Mouse (Mus musculus): ENCODE results near the gene Fam162a. TPM values are rescaled to one million over a fixed set of nuclear protein-coding genes. Genes with fewer than 3 reads are reported as not detected.

Fam162a gene
- total and polyA plus RNA-seq, 2 experiments from 2014 or later = 27.4 to 139 TPM

DNA sequence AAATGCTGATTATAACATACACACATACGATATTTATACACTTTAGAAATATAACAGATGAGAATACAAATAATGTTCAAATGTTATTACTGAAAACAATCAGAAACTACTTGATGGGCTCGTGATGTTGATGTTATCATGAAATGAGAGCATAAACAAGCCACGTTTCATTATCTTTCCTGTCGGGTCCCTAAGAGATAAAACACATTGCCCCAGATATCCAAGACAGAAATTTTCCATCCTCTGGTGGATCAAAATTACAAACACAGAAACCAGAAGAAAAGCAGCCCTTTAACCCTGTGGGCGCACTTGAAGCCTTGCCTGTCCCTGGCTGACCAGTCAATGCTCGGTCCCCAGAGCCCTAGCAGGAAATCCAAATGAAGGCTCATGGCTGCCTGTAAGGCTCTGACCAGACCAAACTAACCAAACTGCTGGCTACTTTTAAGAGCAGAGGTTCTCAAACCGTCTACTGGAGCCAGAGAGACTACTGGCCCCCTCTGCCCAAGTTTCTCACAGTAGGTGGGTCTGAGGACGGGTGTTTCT is 13.4 kb downstream of the Fam162a start:
- no peaks in the 10 kb centered on the region for H3K36me3 ChIP-seq (ENCODE audit: insufficient read depth)
- no peak for TF ChIP-seq CTCF (IDR thresholded peaks at IDR 0.05; ENCODE audit: low read depth)
- no peak overlapping the region for H3K4me2 ChIP-seq (ENCODE audit: low read depth)
- no peak overlapping the region for H3K27ac ChIP-seq (ENCODE audit: low read depth, low read length)
- DNase-seq (no peak), ATAC-seq (no peak)
- no peak overlapping the region for H3K4me3 ChIP-seq (ENCODE audit: low read depth, low read length)
- no peaks in the 10 kb centered on the region for H3K4me1 ChIP-seq (ENCODE audit: insufficient read depth)
- H3K27me3 ChIP-seq (ENCODE audit: insufficient read depth, low read length) = no peaks in the 10 kb centered on the region
- no peaks in the 10 kb centered on the region for H3K9me3 ChIP-seq (ENCODE audit: low read length)
- 89% methylated on average over 8 of the region's 8 CpGs for WGBS
- no peak overlapping the region for H3K9ac ChIP-seq

DNA sequence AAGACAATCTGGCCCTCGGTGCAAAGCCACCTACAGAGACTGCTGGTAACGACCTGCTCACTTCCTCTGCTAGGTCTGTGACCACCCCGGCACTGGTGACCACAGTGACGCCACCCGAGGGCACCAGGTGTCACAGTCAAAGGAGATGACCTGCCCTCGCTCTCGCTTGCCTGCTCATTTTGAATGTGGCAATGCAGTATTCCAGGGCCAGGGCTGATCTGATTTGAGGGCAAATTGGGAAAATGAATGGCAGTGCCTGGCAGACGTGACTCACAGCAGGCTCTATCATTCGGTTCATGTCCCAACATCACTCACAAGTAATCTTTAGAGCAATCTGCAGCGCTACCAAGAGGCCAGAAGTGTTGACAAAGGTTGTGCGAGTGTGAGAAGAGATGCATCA is 15.0 kb downstream of the Fam162a start:
- Histone ChIP-seq H3K4me3 (ENCODE audit: low read depth, low read length) (no peak overlapping the region), H3K27ac (ENCODE audit: low read depth, low read length) (no peak overlapping the region), H3K9ac (no peak overlapping the region), H3K4me2 (ENCODE audit: low read depth) (no peak overlapping the region), H3K4me1 (ENCODE audit: insufficient read depth) (no peaks in the 10 kb centered on the region), H3K9me3 (ENCODE audit: low read length) (no peaks in the 10 kb centered on the region), H3K36me3 (ENCODE audit: insufficient read depth) (peaks cover 6% of the 10 kb centered on the region), H3K27me3 (ENCODE audit: insufficient read depth, low read length) (no peaks in the 10 kb centered on the region)
- ATAC-seq = no peak
- TF ChIP-seq CTCF (IDR thresholded peaks at IDR 0.05; ENCODE audit: low read depth) = no peak
- 82% methylated on average over 11 of the region's 11 CpGs for WGBS
- no peak for DNase-seq

DNA sequence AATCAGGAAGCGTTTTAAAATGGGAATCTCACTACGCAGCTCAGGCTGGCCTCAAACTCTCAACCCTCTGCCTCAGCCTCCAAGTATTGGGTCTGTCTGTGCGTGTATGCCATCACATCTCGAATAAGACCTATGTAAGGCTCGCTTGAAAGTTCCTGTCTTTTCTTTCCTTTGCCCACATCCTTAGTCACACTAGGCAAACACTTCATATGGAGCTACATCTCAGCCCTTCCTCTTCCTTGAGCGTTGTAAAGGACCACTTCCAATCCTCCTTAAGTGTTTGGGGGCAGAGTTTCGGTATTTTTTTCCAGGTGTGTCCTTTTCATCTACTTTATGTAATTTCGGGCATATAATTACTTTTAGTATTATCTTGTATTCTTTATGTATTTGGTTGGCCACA is 16.5 kb downstream of the Fam162a start:
- H3K4me1 ChIP-seq (ENCODE audit: insufficient read depth) = no peaks in the 10 kb centered on the region
- ATAC-seq (no peak), DNase-seq (no peak)
- H3K27ac ChIP-seq (ENCODE audit: low read depth, low read length) = no peak overlapping the region
- H3K36me3 ChIP-seq (ENCODE audit: insufficient read depth) = peaks cover 14% of the 10 kb centered on the region
- H3K9ac ChIP-seq = no peak overlapping the region
- no peak overlapping the region for H3K4me2 ChIP-seq (ENCODE audit: low read depth)
- TF ChIP-seq CTCF (IDR thresholded peaks at IDR 0.05; ENCODE audit: low read depth) = no peak
- no peak overlapping the region for H3K4me3 ChIP-seq (ENCODE audit: low read depth, low read length)
- WGBS = 95% methylated on average over 8 of the region's 8 CpGs
- no peaks in the 10 kb centered on the region for H3K27me3 ChIP-seq (ENCODE audit: insufficient read depth, low read length)
- H3K9me3 ChIP-seq (ENCODE audit: low read length) = no peaks in the 10 kb centered on the region

DNA sequence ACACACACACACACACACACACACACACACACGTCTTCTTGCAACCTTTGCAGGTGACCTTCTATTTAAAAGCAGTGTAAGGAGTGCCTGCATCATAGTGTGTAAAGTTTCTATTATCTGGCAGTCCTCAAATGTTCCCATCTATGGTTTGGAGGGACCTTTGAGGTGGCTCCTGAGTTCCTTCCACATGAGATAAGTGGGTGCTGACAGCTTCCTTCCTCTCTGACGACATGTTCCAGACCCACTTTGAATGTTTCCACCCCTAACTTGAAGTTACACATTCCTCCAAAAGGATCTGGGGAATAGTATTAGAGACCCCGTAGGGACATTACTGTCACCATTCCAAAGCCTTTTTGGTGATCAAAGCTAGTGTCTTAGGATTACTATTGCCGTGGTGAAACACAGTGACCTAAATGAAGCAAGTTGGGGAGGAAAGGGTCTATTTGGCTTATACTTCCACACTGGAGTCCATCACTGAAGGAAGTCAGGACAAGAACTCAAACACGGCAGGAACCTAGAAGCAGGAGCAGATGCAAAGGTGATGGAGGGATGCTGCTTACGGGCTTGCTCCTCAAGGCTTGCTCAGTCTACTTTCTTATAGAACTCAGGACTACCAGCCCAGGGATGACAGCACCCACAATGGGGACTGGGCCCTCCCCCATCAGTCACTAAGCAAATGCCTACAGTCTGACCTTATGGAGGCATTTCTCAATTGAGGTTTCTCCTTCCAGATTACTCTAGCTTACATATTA is 17.7 kb downstream of the Fam162a start:
- TF ChIP-seq CTCF (IDR thresholded peaks at IDR 0.05; ENCODE audit: low read depth) = no peak
- H3K4me2 ChIP-seq (ENCODE audit: low read depth) = no peak overlapping the region
- H3K27ac ChIP-seq (ENCODE audit: low read depth, low read length) = no peak overlapping the region
- no peak overlapping the region for H3K9ac ChIP-seq
- ATAC-seq = no peak
- H3K36me3 ChIP-seq (ENCODE audit: insufficient read depth) = peaks cover 25% of the 10 kb centered on the region
- H3K4me3 ChIP-seq (ENCODE audit: low read depth, low read length) = no peak overlapping the region
- H3K27me3 ChIP-seq (ENCODE audit: insufficient read depth, low read length) = no peaks in the 10 kb centered on the region
- no peak for DNase-seq
- no peaks in the 10 kb centered on the region for H3K9me3 ChIP-seq (ENCODE audit: low read length)
- no peaks in the 10 kb centered on the region for H3K4me1 ChIP-seq (ENCODE audit: insufficient read depth)
- WGBS = 91% methylated on average over 6 of the region's 6 CpGs

DNA sequence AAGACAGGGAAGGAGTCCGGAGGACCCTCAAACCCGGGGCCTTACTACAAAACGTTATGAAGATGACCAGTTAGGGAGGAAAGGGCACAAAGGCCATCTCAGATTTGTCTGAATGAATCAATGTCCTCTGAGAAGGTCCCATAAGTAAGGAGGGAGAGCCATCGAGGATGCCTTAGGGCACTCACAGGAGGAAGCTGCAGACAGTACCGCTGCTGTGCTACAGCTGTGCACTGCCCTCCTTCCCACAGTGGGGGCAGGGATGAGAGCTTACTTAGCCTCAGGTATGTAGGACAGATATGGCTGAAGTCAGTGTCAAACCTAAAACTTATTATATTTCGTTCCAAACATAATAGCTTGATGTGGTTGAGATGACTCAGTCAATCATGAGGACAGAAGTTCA is 19.9 kb downstream of the Fam162a start:
- Histone ChIP-seq H3K9ac (no peak overlapping the region), H3K4me3 (ENCODE audit: low read depth, low read length) (no peak overlapping the region), H3K9me3 (ENCODE audit: low read length) (no peaks in the 10 kb centered on the region), H3K27me3 (ENCODE audit: insufficient read depth, low read length) (no peaks in the 10 kb centered on the region), H3K36me3 (ENCODE audit: insufficient read depth) (peaks cover 43% of the 10 kb centered on the region), H3K4me2 (ENCODE audit: low read depth) (no peak overlapping the region), H3K4me1 (ENCODE audit: insufficient read depth) (no peaks in the 10 kb centered on the region), H3K27ac (ENCODE audit: low read depth, low read length) (no peak overlapping the region)
- TF ChIP-seq CTCF (IDR thresholded peaks at IDR 0.05; ENCODE audit: low read depth) = no peak
- no peak for DNase-seq
- WGBS = 94% methylated on average over 6 of the region's 6 CpGs
- ATAC-seq = no peak

DNA sequence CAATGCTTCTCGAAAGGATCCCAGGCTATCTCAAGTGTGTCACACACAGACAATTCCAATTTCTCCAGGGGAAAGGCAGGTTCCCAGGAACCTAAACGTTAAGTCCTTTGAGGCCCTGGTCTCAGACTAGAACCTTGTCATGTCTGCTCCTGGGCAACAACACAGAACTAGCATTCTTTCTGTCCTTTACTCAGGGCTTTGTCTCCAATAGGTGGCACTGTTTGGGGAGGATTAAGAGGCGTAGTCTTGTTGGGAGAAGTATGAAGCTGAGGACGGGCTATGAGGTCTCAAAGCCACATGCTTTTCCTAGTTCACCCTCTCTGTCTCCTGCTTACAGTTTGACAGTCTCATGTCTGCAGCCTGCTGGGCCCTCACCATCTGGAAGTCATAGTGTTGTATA is 23.9 kb downstream of the Fam162a start:
- TF ChIP-seq CTCF (IDR thresholded peaks at IDR 0.05; ENCODE audit: low read depth) = no peak
- Histone ChIP-seq H3K4me3 (ENCODE audit: low read depth, low read length) (no peak overlapping the region), H3K27me3 (ENCODE audit: insufficient read depth, low read length) (no peaks in the 10 kb centered on the region), H3K9me3 (ENCODE audit: low read length) (no peaks in the 10 kb centered on the region), H3K4me1 (ENCODE audit: insufficient read depth) (no peaks in the 10 kb centered on the region), H3K36me3 (ENCODE audit: insufficient read depth) (peaks cover 74% of the 10 kb centered on the region), H3K27ac (ENCODE audit: low read depth, low read length) (no peak overlapping the region), H3K4me2 (ENCODE audit: low read depth) (no peak overlapping the region), H3K9ac (no peak overlapping the region)
- ATAC-seq (no peak), DNase-seq (no peak)
- WGBS = 91% methylated on average over 4 of the region's 4 CpGs

DNA sequence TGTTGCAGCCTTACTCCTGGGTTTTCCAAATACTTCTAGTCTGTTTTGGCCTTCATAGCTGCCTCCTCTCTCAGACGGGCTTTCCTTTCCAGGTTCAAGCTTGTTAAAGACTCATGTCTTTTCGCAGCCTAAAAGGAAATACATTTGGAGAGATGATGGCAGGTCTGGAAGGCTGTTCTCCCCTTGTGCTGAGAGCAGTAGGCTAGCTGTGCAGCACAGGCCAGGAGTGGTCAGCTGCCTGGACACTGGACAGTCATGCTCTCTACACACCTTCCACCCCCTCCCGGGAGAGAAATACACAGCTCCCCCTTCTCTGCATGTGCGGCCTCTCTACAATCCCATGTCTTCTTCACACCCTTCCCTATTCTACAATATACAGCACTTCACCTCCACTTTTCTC is 27.4 kb downstream of the Fam162a start:
- no peak overlapping the region for H3K9ac ChIP-seq
- no peak overlapping the region for H3K4me2 ChIP-seq (ENCODE audit: low read depth)
- ATAC-seq (no peak), DNase-seq (no peak)
- peaks cover 52% of the 10 kb centered on the region for H3K36me3 ChIP-seq (ENCODE audit: insufficient read depth)
- H3K27me3 ChIP-seq (ENCODE audit: insufficient read depth, low read length) = no peaks in the 10 kb centered on the region
- TF ChIP-seq CTCF (IDR thresholded peaks at IDR 0.05; ENCODE audit: low read depth) = no peak
- no peaks in the 10 kb centered on the region for H3K9me3 ChIP-seq (ENCODE audit: low read length)
- H3K4me1 ChIP-seq (ENCODE audit: insufficient read depth) = peaks cover 9% of the 10 kb centered on the region; the same call in 1 of the 2 replicates
- H3K27ac ChIP-seq (ENCODE audit: low read depth, low read length) = no peak overlapping the region
- H3K4me3 ChIP-seq (ENCODE audit: low read depth, low read length) = no peak overlapping the region
- 89% methylated on average over 4 of the region's 4 CpGs for WGBS

Measured in forebrain, postnatal 0 days (tissue).